Mouse (Mus musculus) embryonic fibroblast, embryonic 13.5 days (primary cell): ENCODE measurements around the gene Fam229a. TPM values are rescaled to one million over a fixed set of nuclear protein-coding genes. Genes with fewer than 3 reads are reported as not detected.

Experiments
- H3K27ac ChIP-seq: 2 replicates; pipeline ENCODE4 v1.5.1; 2012; ENCODE audit warnings: low read length, control low read depth, inconsistent platforms; ENCODE audit not compliant: insufficient read depth
- H3K4me1 ChIP-seq: 2 replicates; pipeline ENCODE4 v1.6.1; 2011; ENCODE audit warnings: low read length; ENCODE audit not compliant: control insufficient read depth, insufficient read depth
- H3K4me3 ChIP-seq: 2 replicates; pipeline ENCODE4 v1.5.1; 2011; ENCODE audit warnings: mild to moderate bottlenecking, control low read depth, low read length; ENCODE audit not compliant: insufficient read depth
- CTCF ChIP-seq: IDR thresholded peaks from 2 replicates; pipeline ENCODE4 v1.5.1; 2011; ENCODE audit warnings: mild to moderate bottlenecking, control low read depth, low read length, moderate library complexity, borderline replicate concordance; ENCODE audit not compliant: insufficient read depth
- POLR2A ChIP-seq: IDR thresholded peaks from 2 replicates; pipeline ENCODE4 v1.6.1; 2011; ENCODE audit warnings: low read depth, mild to moderate bottlenecking, control low read depth, low read length, moderate library complexity
- polyA plus RNA-seq: library from polyadenylated mRNA; stranded (reverse); fragments of >200 nt; gene quantifications from 2 replicates; pipeline ENCODE4 v1.2.4, GENCODE M21; 2011; ENCODE audit warnings: low read depth; ENCODE audit not compliant: missing spikeins, insufficient read length

Fam229a gene
- polyA plus RNA-seq, 1 experiment: not detected

- H3K4me3 ChIP-seq: no peak overlapping the region
- TF ChIP-seq CTCF (no peak), POLR2A (no peak)
- H3K4me1 ChIP-seq: peaks cover 8% of the 10 kb centered on the region
- no peak overlapping the region for H3K27ac ChIP-seq
Measured at GRCm38 (mm10) chr4:129507434-129508236, 16.6 kb downstream of the Fam229a start.

- H3K27ac ChIP-seq: no peak overlapping the region
- no peak overlapping the region for H3K4me3 ChIP-seq
- H3K4me1 ChIP-seq: peaks cover 3% of the 10 kb centered on the region
- no peak for TF ChIP-seq CTCF
- TF ChIP-seq POLR2A: no peak
Measured at GRCm38 (mm10) chr4:129508237-129508515, 17.2 kb downstream of the Fam229a start.

GRCm38 (mm10) chr4:129508834-129509600 is 18.0 kb downstream of the Fam229a start:
- H3K27ac ChIP-seq: no peak overlapping the region
- no peak overlapping the region for H3K4me3 ChIP-seq
- TF ChIP-seq CTCF (no peak), POLR2A (no peak)
- H3K4me1 ChIP-seq: no peaks in the 10 kb centered on the region

GRCm38 (mm10) chr4:129509650-129510049 is 18.7 kb downstream of the Fam229a start:
- Histone ChIP-seq H3K4me1 (no peaks in the 10 kb centered on the region), H3K4me3 (no peak overlapping the region), H3K27ac (no peak overlapping the region)
- TF ChIP-seq CTCF (no peak), POLR2A (no peak)

GRCm38 (mm10) chr4:129510723-129511412 is 19.9 kb downstream of the Fam229a start:
- no peak for TF ChIP-seq POLR2A
- TF ChIP-seq CTCF: no peak
- H3K4me3 ChIP-seq: no peak overlapping the region
- H3K27ac ChIP-seq: no peak overlapping the region
- peaks cover 4% of the 10 kb centered on the region; the same call in 1 of the 2 replicates for H3K4me1 ChIP-seq

- H3K27ac ChIP-seq: no peak overlapping the region
- H3K4me3 ChIP-seq: no peak overlapping the region
- peaks cover 4% of the 10 kb centered on the region; the same call in 1 of the 2 replicates for H3K4me1 ChIP-seq
- TF ChIP-seq CTCF (no peak), POLR2A (no peak)
Measured at GRCm38 (mm10) chr4:129511413-129512096, 20.6 kb downstream of the Fam229a start.

GRCm38 (mm10) chr4:129513086-129513767 is 22.2 kb downstream of the Fam229a start, which contains the start of gene Marcksl1:
Gene Marcksl1 (plus strand): TSS chr4:129513581.
- Histone ChIP-seq H3K4me3 (peak within 1 kb of the TSS; percentile 68), H3K4me1 (peaks cover 4% of the 10 kb centered on the region; the same call in 1 of the 2 replicates), H3K27ac (no peak within 1 kb of the TSS)
- no peak for TF ChIP-seq CTCF
- peak; percentile 94 for TF ChIP-seq POLR2A

- peak overlapping the region; percentile 68 for H3K4me3 ChIP-seq
- H3K27ac ChIP-seq: no peak overlapping the region
- peaks cover 4% of the 10 kb centered on the region; the same call in 1 of the 2 replicates for H3K4me1 ChIP-seq
- TF ChIP-seq CTCF: no peak
- TF ChIP-seq POLR2A: no peak
Measured at GRCm38 (mm10) chr4:129513891-129514290, 22.9 kb downstream of the Fam229a start.

- H3K4me3 ChIP-seq: peak overlapping the region; percentile 68
- H3K4me1 ChIP-seq: peaks cover 4% of the 10 kb centered on the region; the same call in 1 of the 2 replicates
- no peak overlapping the region for H3K27ac ChIP-seq
- TF ChIP-seq CTCF (peak; percentile 79), POLR2A (no peak)
Measured at GRCm38 (mm10) chr4:129514300-129514898, 23.4 kb downstream of the Fam229a start.
